Mouse (Mus musculus) CH12.LX (cell line): Measurements from ENCODE around the gene Dcaf11. TPM values are rescaled to one million over a fixed set of nuclear protein-coding genes. Genes with fewer than 3 reads are reported as not detected.

Experiments used
- DNase-seq: peaks from one replicate; pipeline ENCODE4 v3.0.0-alpha.2; 2013; ENCODE audit errors: extremely low read depth
- H3K27ac ChIP-seq: 2 replicates; pipeline ENCODE4 v1.5.1; 2012; ENCODE audit warnings: low read depth, mild to moderate bottlenecking, control low read depth, moderate library complexity; ENCODE audit not compliant: insufficient read depth
- H3K27me3 ChIP-seq: replicated peaks from 2 replicates; pipeline ENCODE3; 2012; ENCODE audit warnings: inconsistent platforms
- H3K36me3 ChIP-seq, 2 experiments: replicated peaks in 1 of 2; 2 replicates each; pipeline versions ENCODE3 to v1.6.1; 2012; ENCODE audit warnings: inconsistent platforms in 1 of 2, low read length in 1 of 2, mild to moderate bottlenecking in 1 of 2, mixed read lengths in 1 of 2, moderate library complexity in 1 of 2; ENCODE audit not compliant: control insufficient read depth in 1 of 2, insufficient read depth in 1 of 2
- H3K4me1 ChIP-seq, 2 experiments: 2 replicates each; pipeline ENCODE4 v1.6.1; 2012; ENCODE audit warnings: inconsistent platforms in 1 of 2, moderate library complexity in 1 of 2; ENCODE audit not compliant: insufficient read depth in 2 of 2, control insufficient read depth in 1 of 2
- H3K4me2 ChIP-seq: 2 replicates; pipeline ENCODE4 v1.6.1; 2012; ENCODE audit warnings: low read depth, mild to moderate bottlenecking, control low read depth; ENCODE audit not compliant: poor library complexity, insufficient read depth, severe bottlenecking
- H3K4me3 ChIP-seq, 3 experiments: fragments of 150-350 bp in 1 of 3; sonication (generic) in 1 of 3; replicated peaks in 1 of 3; 2 replicates each; pipeline versions ENCODE3 to v1.5.1; 2011 to 2012; ENCODE audit warnings: low read depth in 2 of 3, low read length in 2 of 3, mild to moderate bottlenecking in 2 of 3, moderate library complexity in 2 of 3, control low read depth in 1 of 3, improper control_type of control experiment in 1 of 3, inconsistent platforms in 1 of 3, mixed read lengths in 1 of 3; ENCODE audit not compliant: poor library complexity in 1 of 3
- H3K79me2 ChIP-seq: replicated peaks from 2 replicates; pipeline ENCODE4 v1.6.1; 2012; ENCODE audit warnings: mild to moderate bottlenecking, moderate library complexity; ENCODE audit not compliant: control insufficient read depth, poor library complexity, insufficient read depth, severe bottlenecking; ENCODE audit errors: extremely low read depth
- H3K9ac ChIP-seq: 2 replicates; pipeline ENCODE4 v1.6.1; 2012; ENCODE audit warnings: low read depth, mild to moderate bottlenecking, control low read depth, moderate library complexity; ENCODE audit not compliant: insufficient read depth
- H3K9me3 ChIP-seq: replicated peaks from 2 replicates; pipeline ENCODE3; 2012; ENCODE audit warnings: low read length, inconsistent platforms, mixed read lengths
- BHLHE40 ChIP-seq: IDR thresholded peaks from 2 replicates; pipeline ENCODE4 v1.6.1; 2011; ENCODE audit warnings: mild to moderate bottlenecking, low read depth, low read length, improper control_type of control experiment
- CHD1 ChIP-seq: IDR thresholded peaks from 2 replicates; pipeline ENCODE4 v1.6.1; 2012; ENCODE audit warnings: low read depth, low read length, improper control_type of control experiment, inconsistent platforms
- E2F4 ChIP-seq: IDR thresholded peaks from 2 replicates; pipeline ENCODE4 v1.6.1; 2011; ENCODE audit warnings: low read depth, low read length, improper control_type of control experiment; ENCODE audit not compliant: insufficient replicate concordance
- EP300 ChIP-seq: IDR thresholded peaks from 2 replicates; pipeline ENCODE4 v1.6.1; 2011; ENCODE audit warnings: low read length, improper control_type of control experiment
- HCFC1 ChIP-seq: IDR thresholded peaks from 2 replicates; pipeline ENCODE4 v1.6.1; 2012; ENCODE audit warnings: low read depth, mild to moderate bottlenecking, inconsistent platforms, low read length, improper control_type of control experiment
- JUN ChIP-seq: IDR thresholded peaks from 2 replicates; pipeline ENCODE4 v1.6.1; 2011; ENCODE audit warnings: low read depth, mild to moderate bottlenecking, low read length, improper control_type of control experiment, moderate library complexity; ENCODE audit not compliant: insufficient read depth
- MEF2A ChIP-seq: IDR thresholded peaks from 2 replicates; pipeline ENCODE4 v1.6.1; 2014; ENCODE audit warnings: low read depth, mild to moderate bottlenecking, inconsistent platforms, low read length, improper control_type of control experiment, borderline replicate concordance
- MXI1 ChIP-seq: IDR thresholded peaks from 2 replicates; pipeline ENCODE4 v1.6.1; 2011; ENCODE audit warnings: mild to moderate bottlenecking, low read depth, low read length, improper control_type of control experiment
- MYC ChIP-seq: IDR thresholded peaks from 2 replicates; pipeline ENCODE4 v1.6.1; 2011; ENCODE audit warnings: low read depth, mild to moderate bottlenecking, improper control_type of control experiment, low read length
- RAD21 ChIP-seq: IDR thresholded peaks from 2 replicates; pipeline ENCODE4 v1.6.1; 2011; ENCODE audit warnings: low read depth, mild to moderate bottlenecking, low read length, improper control_type of control experiment, moderate library complexity
- SIN3A ChIP-seq: IDR thresholded peaks from 2 replicates; pipeline ENCODE4 v1.6.1; 2012; ENCODE audit warnings: low read length, improper control_type of control experiment, inconsistent platforms
- SMC3 ChIP-seq: IDR thresholded peaks from 2 replicates; pipeline ENCODE4 v1.6.1; 2011; ENCODE audit warnings: low read depth, low read length, improper control_type of control experiment
- TCF12 ChIP-seq: IDR thresholded peaks from 2 replicates; pipeline ENCODE4 v1.6.1; 2014; ENCODE audit warnings: low read depth, mild to moderate bottlenecking, inconsistent platforms, low read length, improper control_type of control experiment
- UBTF ChIP-seq: IDR thresholded peaks from 2 replicates; pipeline ENCODE4 v1.6.1; 2012; ENCODE audit warnings: low read depth, mild to moderate bottlenecking, inconsistent platforms, low read length, improper control_type of control experiment, moderate library complexity
- ZC3H11A ChIP-seq: IDR thresholded peaks from 2 replicates; pipeline ENCODE4 v1.6.1; 2012; ENCODE audit warnings: low read depth, mild to moderate bottlenecking, inconsistent platforms, low read length, improper control_type of control experiment
- ZKSCAN1 ChIP-seq: IDR thresholded peaks from 2 replicates; pipeline ENCODE4 v1.6.1; 2012; ENCODE audit warnings: low read depth, inconsistent platforms, low read length, improper control_type of control experiment, borderline replicate concordance
- dilution Hi-C: fragments of 300-500 bp; cut with MboI; formaldehyde crosslinking; loops from 2 replicates; pipeline ENCODE4 v1.14.3; 2020; ENCODE audit warnings: low sequenced_read_pairs; ENCODE audit not compliant: extremely low pct_unique_long_range_greater_than_20kb, extremely low pct_ligation_motif_present
- in situ Hi-C: fragments of 300-500 bp; cut with MboI; formaldehyde crosslinking; loops from 3 replicates; pipeline ENCODE4 v1.14.3; 2019; ENCODE audit warnings: low sequenced_read_pairs, low pct_ligation_motif_present, low pct_unique_long_range_greater_than_20kb, mixed read lengths
- polyA plus RNA-seq: library from polyadenylated mRNA; unstranded; fragments of >175 nt; gene quantifications from 2 replicates; pipeline ENCODE4 v1.2.1, GENCODE M21; 2012; ENCODE audit warnings: low read depth; ENCODE audit not compliant: insufficient read length
- total RNA-seq, 2 experiments: library from RNA; depleted of rRNA; stranded (reverse); fragments of 300-350 nt in 1 of 2; fragments of >200 nt in 1 of 2; gene quantifications; 2 replicates each; pipeline ENCODE4 v1.2.3; 2012 to 2014

Gene Dcaf11
- total and polyA plus RNA-seq, 3 experiments = 29.3 to 39.1 (median 32.6) TPM

DNA sequence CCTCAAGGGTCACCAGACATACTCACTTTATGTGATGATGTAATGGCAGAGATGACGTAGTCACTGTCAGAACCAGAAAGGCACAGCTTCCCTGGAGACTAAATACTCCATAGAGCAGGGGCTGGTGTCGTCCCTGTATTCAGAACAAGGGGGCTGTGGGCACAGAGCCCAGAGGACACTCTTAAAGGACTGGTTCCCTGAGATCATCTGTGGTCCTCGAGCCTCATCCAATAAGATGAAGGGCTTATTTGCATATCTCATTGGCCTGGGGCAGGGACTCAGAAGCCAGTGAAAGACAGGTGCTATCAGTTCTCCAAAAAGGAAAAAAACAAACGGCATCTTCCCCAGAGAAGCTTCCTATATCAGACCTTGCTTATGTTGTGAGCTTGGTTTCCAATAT, 35.7 kb upstream of the Dcaf11 start:
- peaks cover 41% of the 10 kb centered on the region for H3K27me3 ChIP-seq
- dilution Hi-C loops (no loop called here), in situ Hi-C loops (no loop called here)
- H3K4me2 ChIP-seq = no peak overlapping the region
- H3K36me3 ChIP-seq = no peaks in the 10 kb centered on the region
- no peak for DNase-seq
- no peak overlapping the region for H3K27ac ChIP-seq
- no peaks in the 10 kb centered on the region for H3K79me2 ChIP-seq
- H3K4me3 ChIP-seq = no peak overlapping the region
- H3K9me3 ChIP-seq = no peaks in the 10 kb centered on the region
- H3K4me1 ChIP-seq = peaks cover 5 to 25% of the 10 kb centered on the region in 2 experiments; a peak in 2 of 4 replicates
- H3K9ac ChIP-seq = no peak overlapping the region
- no peak for TF ChIP-seq MYC
- peak; percentile 30; the same call in 1 of the 2 replicates for TF ChIP-seq EP300

- Histone ChIP-seq H3K79me2 (no peaks in the 10 kb centered on the region), H3K9ac (no peak within 1 kb of the TSS), H3K27ac (no peak within 1 kb of the TSS), H3K36me3 (no peaks in the 10 kb centered on the region), H3K9me3 (no peaks in the 10 kb centered on the region), H3K27me3 (peaks cover 35% of the 10 kb centered on the region), H3K4me3 (no peak within 1 kb of the TSS), H3K4me2 (no peak within 1 kb of the TSS), H3K4me1 (peaks cover 5 to 22% of the 10 kb centered on the region in 2 experiments; a peak in 2 of 4 replicates)
- in situ Hi-C loops (no loop called here), dilution Hi-C loops (no loop called here)
- no peak for DNase-seq
- TF ChIP-seq UBTF (no peak), ZC3H11A (no peak), E2F4 (no peak), MXI1 (no peak), JUN (no peak), BHLHE40 (no peak), TCF12 (no peak), HCFC1 (no peak), RAD21 (no peak), CHD1 (no peak), SIN3A (no peak), MEF2A (no peak), ZKSCAN1 (no peak), SMC3 (no peak)
Observed at GRCm38 (mm10) chr14:55524785-55525184, 35.0 kb upstream of the Dcaf11 start, which contains the start of gene Nrl. TSS of gene Nrl (minus strand) at chr14:55524981.
